Mouse (Mus musculus): ENCODE measurements around the gene Muc3. TPM values are rescaled to one million over a fixed set of nuclear protein-coding genes. Genes with fewer than 3 reads are reported as not detected.
"Not testable (repeated sequence)": the region's sequence is repeated elsewhere in the genome, so short reads cannot be mapped to it uniquely, and the experiment has no call there.

Gene Muc3
- total RNA-seq (2021), result not detected
- long read RNA-seq, experiment 1, result 0 reads
- long read RNA-seq, experiment 2, result 0 reads

DNA sequence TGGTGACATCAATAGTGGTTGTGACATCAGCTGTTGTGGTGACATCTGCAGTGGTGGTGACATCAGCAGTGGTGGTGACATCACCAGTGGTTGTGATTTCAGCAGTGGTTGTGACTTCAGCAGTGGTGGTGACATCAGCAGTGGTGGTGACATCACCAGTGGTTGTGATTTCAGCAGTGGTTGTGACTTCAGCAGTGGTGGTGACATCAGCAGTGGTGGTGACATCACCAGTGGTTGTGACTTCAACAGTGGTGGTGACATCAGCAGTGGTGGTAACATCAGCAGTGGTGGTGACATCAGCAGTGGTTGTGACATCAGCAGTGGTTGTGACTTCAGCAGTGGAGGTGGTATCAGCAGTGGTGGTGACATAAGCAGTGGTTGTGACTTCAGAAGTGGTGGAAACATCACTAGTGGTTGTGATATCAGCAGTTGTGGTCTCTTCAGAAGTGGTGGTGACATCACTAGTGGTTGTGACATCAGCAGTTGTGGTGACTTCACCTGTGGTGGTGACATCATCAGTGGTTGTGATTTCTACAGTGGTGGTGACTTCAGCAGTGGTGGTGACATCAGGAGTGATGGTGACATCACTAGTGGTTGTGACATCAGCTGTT lies at the start of gene Muc3:
Gene Muc3 (minus strand): TSS at position 51 of the 611 bp plus-strand sequence.
- not testable (repeated sequence) for DNase-seq (ENCODE audit: low spot score in 2 of 2)

DNA sequence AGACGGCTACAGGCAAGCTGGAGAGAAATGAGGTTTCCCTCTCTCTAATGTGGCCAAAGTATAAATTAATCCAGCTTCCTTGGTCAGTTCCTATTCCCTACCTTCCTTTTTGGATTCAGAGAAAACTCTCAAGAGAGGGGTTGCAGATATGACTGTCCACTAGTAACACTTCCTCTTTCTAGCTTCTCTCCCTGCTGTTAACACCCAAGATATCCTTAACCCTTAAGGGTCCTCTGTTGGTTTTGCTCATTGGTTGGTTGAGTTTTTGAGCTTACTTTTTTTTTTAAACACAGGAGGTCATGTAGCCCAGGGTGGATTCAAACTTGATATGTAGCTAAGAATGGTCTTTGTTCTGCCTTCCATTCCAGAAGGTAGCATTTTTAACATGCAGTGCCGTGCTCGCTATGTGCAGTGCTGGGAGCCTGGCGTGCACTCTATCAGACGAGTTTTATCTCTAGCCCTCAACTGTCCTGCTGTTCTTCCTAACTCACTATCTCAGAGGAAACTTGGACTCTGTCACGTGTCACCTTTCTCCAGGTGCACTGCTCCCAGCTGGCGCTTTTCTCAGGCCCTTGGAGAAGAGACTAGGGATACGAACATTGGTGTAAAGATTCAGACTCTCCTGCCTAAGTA lies 45.5 kb upstream of the Muc3 start:
- DNase-seq (ENCODE audit: low spot score in 2 of 2), result no peak

DNA sequence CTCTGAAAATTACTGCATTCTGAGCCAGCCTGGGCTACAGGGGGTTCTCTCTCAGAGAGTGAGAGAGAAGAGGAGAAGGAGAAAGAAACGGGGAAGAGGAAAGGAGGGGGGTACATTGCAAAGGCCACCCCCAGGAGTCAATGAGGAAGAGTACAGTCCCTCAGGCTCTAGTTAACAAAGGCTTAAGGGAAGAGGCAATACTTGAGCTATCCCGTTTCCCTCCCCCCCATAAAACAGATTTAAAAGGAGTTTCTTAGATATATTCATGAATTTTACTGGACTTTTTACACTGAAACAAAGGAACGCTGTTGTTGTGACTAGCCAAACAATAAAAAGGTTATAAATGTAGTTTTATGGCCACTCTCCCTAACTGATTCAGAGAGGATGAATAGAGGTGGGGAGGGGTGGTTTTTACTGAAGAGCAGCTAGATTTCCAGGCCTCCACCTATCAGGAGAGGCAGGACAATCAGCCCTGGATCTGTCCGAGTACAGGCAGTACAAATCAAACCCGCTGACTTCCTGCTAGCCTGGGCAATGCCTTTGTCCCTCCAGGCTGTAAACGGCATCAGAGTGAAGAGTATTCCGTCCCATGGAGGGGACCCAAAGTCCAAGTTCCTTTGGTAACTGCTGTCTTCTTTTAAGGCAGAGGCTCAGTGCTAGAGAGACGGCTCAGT lies 44.3 kb upstream of the Muc3 start:
- no peak for DNase-seq (ENCODE audit: low spot score in 2 of 2)

DNA sequence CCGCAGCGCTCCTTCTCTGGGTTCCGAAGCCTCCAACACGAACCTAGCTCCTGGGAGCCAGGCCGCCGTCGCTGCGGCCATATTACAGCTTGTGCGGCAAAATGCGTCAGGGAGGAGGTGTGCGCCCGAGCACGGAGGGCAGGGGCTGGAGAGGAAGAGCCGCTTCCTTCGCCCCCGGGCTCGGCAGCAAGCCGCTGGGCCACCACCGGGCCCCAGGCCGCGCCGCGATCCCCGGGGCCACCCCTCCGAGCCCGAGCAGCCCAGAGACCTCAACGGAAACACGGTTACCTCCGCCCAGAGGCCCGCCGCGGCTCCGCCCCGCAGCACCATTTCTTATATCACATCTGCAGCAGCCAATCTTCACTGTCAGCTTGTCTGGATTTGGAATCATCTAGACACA lies 40.2 kb upstream of the Muc3 start:
- no peak for DNase-seq (ENCODE audit: low spot score in 2 of 2)

DNA sequence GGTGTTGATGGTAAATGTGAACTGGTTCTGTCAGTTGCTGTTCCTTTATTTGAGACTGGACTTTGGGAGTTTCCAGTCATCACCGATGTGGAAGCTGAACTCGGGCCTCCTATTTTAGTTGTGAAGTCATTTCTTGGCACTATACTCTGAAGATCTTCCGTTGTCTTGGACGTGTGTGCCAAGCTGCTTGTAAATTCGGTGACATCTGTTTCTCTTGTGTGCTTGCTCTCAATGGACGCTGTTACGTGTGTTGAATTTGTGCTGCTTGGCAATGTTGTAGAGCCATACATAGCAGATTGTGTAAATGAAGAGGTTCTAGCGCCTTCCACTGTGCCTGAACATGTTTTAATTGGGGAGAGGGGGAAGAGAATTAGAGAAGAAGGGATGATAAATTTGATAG lies 36.2 kb upstream of the Muc3 start:
- peak in 1 of 2 experiments; percentile 24 for DNase-seq (ENCODE audit: low spot score in 2 of 2)

DNA sequence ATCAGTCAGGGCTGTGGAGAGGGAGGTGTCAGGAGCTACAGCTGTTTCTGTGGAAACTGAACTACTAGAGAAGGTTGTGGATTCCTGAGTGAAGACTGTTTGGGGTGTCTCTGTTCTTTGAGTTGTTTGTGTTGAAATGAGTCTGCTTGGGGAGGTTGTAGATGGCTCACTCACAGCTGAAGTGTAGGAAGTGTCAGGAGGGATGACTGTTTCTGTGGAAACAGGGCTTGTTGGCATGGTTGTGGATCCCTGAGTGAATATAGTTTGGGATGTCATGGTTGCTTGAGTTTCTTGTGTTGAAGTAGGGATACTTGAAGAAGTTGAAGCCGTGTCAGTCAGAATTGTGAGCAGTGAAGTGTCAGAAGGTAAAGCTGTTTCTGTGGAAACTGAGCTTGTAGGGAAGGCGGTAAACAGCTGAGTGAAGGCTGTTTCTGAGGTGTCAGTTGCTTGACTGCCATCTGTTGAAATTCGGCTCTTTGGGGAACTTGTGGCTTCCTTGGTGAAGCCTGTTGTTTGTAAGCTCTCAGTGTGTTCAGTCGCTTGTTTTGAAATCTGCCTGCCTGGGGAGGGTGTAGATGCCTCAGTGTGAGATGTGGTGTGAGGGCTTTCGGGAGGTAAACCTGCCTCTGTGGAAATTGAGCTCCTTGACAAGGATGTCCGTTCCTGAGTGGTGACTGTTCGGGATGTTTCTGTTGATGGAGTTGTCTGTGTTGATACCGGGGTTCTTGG lies 30.7 kb upstream of the Muc3 start:
- peak in 1 of 2 experiments; percentile 8 for DNase-seq (ENCODE audit: low spot score in 2 of 2)

DNA sequence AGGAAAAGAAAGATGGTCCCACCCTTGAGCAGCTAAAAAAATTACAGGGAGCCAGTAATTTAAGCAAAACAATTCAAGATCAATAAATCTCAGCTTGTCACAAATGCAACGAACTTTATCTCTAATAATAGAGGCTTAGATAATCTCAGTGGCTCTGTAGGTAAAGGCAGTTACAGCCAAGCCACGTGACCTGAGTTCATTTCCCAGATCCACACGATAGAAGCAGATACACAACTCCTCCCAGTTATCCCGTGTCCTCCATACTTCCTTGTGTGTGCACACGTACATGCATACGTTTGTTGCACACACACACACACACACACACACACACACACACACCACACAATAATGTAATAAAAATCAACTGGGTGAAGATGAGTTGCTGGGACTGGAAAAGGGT lies 24.8 kb upstream of the Muc3 start:
- DNase-seq (ENCODE audit: low spot score in 2 of 2), result no peak

DNA sequence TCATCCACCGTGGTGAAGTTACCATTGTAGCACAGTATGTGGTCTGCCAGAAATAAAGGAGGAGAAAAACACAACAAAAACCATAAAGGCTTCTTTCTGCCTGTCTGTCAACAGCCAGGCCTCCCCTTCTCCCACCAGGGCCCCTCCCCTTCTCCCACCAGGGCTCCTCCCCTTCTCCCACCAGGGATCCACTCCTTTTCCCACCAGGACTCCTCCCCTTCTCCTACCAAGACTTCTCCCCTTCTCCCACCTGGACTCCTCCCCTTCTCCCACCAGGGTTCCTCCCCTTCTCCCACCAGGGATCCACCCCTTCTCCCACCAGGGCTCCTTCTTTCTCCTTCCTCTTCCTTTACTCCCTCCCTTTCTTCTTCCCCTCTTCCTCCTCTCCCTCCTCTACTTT lies 23.5 kb upstream of the Muc3 start:
- no peak for DNase-seq (ENCODE audit: low spot score in 2 of 2)

DNA sequence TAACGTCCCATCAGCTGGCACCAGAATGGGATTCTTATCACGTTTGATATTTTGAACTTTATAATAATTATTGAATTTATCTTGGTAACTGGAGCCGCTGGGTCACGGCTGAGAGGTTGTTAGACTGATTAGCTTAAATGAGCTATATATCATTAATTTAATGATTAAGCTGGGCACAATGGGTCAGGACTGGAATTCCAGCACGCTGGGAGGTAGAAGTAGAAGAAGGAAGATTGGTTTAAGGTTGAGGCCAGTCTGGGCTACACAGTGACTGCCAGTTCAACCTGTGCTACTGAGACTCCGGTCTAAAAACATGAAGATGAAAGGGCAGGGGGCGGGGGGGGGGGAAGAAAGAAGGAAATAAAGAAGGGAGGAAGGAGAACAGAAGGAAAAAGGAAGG lies 22.4 kb upstream of the Muc3 start:
- no peak for DNase-seq (ENCODE audit: low spot score in 2 of 2)

DNA sequence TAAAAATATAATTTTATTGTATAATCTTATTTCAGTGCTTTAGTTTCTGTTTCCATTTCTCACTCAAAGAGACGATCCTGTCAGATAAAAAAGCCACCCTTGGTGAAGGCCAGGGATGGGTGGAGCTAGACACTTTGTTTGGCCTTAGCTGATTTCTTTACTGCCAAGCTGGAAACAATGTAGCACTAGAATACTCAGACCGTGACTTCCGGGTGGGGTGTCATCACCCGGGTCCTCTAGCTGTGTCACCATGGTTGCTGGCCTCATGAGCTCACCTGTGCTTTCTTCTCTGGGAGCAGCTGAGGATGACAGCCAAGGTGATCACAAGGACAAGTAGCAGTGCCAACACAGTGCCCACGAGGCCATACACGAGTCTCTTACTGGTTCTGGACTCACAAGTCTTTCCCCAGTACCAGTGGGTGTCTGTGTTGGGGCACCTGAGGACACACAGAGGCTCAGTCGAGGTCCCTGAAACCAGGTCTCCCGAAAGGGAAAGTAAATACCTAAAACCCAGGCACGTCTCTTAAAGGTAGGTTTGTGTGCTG lies 21.8 kb upstream of the Muc3 start:
- DNase-seq (ENCODE audit: low spot score in 2 of 2), result no peak

DNA sequence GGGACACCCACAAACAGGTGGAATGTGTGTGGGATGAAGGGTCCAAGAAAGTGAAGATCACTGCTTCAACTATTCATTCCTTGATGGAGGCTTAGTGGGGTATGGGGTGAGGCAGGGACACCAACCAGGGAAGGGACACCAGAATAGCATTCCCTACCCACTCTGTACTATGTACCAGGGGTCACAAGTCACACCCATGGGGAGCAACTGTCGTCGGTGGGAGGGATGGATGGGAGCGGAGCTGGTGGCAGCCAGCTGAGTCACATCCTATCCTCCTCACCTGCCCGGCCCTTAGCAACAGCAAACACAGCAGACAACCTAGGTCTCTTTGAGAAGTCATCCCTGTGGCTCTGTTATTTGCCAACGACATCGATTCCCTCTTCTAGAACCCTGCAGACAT lies 18.4 kb upstream of the Muc3 start:
- DNase-seq (ENCODE audit: low spot score in 2 of 2), result no peak

DNA sequence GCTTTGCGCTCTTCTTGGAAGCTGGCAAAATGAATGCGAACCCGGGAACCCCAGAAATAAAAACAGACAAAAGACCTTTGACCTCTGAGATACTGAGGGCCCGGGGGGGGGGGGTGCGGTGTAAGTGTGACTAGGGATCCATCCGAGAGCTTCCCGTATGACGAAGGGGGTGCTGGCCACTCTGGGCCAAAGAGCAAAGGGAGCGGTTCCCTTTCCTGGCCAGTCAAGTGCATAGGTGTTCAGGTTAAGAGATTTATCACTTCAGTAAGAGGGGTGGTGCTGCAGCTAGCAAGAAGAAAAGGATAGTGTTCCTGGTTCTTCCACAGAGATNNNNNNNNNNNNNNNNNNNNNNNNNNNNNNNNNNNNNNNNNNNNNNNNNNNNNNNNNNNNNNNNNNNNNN lies 16.9 kb upstream of the Muc3 start:
- DNase-seq (ENCODE audit: low spot score in 2 of 2), result no peak

DNA sequence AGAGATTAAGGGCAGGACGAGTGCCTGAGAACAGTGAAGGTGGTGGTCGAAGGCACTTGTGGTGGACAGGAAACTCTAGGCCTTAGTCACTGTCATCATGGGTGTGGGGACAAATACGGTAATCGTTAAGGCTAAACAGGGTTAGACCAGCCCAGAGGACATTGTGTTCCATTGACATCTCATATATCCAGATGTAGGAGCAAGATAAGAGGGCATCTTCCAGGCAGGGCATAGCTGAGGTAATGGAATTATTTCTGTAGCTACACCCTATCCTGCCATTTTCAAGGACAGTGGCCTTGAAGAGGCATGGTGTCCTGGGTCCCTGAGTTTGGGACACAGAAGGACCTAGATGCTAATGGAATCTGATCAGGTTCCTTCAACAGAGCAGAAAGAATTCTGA lies 12.7 kb upstream of the Muc3 start:
- DNase-seq (ENCODE audit: low spot score in 2 of 2), result no peak

DNA sequence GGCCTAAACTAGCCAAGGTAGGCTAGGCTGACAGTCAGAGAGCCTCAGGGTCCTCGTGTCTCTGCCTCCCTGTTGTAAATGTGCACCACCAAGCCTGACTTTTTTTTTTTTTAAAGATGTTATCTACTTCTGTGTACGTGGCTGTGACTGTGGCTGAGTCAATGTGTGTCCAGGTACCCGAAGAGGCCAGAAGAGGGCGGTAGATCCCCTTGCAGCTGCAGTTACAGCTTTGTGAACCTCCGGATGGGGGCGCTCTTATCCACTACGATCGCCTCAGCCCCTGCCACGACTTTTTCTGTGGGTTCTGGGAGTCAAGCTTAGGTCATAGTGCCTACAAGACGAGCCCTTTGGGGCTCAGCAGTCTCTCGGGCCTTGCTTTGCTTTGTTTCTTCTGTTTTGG lies 10.3 kb upstream of the Muc3 start:
- DNase-seq (ENCODE audit: low spot score in 2 of 2), result peak; percentile 13 to 25

DNA sequence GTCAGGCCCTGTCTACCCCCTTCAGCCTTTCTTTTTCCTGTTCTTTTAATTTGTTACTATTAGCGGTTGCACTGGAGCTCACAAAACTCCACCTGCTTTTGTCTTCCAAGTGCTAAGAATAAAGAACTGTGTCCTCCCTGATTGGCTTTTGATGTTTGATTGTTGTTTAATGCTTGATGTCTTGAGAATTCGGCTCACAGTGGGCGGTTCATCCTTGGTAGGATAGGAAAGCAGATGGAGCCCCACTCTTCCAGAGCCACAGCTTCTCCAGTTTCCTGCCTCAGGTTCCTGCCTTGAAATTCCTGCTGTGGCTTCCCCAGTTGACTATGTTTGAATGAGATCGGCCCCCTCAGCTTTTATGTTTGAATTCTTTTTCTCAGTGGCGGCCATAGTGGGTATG lies 4.2 kb upstream of the Muc3 start:
- DNase-seq (ENCODE audit: low spot score in 2 of 2), result no peak

DNA sequence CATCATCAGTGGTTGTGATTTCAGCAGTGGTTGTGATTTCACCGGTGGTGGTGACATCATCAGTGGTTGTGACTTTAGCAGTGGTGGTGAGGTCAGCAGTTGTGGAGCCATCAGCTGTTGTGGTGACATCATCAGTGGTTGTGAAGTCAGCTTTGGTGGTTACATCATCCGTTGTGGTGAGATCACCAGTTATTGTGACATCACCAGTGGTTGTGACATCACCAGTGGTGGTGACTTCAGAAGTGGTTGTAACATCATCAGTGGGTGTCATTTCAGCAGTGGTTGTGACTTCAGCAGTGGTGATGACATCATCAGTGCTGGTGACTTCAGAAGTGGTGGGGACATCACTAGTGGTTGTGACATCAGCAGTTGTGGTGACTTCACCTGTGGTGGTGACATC lies 3.5 kb upstream of the Muc3 start:
- DNase-seq (ENCODE audit: low spot score in 2 of 2), result no peak

DNA sequence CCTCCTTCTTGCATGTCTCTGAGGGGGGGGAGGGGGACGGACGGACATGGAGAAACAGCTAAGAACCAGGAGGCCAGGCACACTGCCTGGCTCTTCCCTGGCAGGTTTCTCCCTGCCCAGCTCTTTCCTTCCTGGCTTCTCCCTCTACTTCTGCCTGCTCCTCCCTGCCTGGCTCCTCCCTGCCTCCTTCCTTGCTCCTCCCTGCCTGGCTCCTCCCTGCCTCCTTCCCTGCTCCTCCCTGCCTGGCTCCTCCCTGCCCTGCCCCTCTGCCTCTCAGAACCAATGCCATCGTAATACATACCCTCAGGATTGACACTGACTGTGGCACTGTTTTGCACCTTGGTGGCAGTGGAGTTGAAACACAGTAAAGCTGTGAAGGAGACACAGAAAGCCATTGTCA lies 8.3 kb downstream of the Muc3 start:
- DNase-seq (ENCODE audit: low spot score in 2 of 2), result no peak

DNA sequence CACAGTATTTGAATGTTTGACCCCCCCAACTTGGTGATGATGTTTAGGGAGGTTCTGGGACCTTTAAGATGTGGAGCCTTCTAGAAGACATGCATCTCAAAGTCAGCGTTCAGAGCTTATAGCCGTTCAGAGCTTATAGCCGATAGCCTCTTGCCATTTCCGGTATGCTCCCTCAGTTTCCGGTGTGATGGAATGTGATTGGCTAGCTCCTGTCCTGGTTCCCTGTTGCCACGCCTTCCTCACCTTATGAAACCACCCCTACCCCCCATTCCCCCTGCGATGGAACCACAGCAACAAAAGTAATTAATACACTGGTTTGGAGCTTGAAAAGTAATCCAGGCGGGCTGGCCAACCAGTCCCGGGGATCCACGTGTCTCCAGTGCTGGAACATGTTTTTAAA lies 10.1 kb downstream of the Muc3 start:
- DNase-seq (ENCODE audit: low spot score in 2 of 2), result no peak

DNA sequence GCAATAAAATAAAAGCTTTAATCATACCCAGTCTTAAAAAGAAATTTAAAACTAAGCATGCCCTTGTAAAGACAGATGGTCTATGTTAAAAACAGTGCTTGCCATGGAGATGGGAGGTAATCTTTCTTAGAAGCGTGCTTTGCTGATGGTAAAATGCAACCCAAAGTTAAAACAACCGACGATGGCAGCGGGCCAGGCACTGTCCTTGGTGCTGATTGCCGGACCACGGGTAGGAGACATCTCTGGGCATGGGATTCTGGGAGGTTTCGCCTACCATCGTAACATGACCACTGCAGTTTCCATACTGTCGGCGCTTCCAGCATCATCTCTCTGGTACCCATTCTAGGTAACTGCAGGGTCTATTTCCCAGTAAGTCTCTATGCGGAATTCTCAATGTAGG lies 14.2 kb downstream of the Muc3 start:
- DNase-seq (ENCODE audit: low spot score in 2 of 2), result no peak

DNA sequence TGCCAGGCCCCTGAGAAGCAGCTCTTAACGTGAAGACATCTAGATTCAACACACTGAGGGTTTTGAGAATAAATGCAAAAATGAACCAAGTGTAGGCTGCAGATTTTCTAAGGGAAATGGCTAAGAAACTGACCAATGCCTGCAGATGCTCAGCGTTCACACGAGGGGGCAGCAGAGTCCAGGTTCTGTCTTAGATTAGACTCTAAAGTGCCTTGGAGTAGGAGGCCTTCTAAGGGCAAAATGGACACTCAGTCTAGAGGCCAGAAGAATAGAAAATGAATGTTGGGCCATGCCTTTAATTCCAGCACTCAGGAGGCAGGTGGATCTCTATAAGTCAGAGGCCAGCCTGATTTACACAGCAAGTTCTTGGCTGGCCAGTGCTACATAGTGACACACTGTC lies 17.6 kb downstream of the Muc3 start:
- DNase-seq (ENCODE audit: low spot score in 2 of 2), result peak; percentile 17 to 50

DNA sequence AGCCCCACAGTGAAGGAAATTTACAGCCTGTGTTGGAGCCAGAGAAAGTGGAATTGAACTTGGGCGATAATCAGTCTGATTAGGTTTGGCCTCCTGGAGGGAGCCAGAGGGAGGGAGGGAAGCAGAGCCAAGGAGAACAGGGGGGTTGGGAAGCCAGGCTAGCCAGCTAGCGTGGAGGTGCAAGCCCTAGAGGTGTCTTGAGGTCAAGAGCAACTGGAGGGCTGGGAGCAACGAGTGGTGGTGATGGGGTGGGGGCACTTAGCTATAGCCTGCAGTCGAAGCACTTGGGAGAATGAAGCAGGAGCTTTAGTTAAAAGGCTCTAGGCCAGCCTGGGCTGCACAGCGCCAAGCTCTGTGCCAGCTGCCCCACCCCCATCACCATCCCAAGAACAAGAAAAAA lies 19.8 kb downstream of the Muc3 start:
- DNase-seq (ENCODE audit: low spot score in 2 of 2), result no peak

DNA sequence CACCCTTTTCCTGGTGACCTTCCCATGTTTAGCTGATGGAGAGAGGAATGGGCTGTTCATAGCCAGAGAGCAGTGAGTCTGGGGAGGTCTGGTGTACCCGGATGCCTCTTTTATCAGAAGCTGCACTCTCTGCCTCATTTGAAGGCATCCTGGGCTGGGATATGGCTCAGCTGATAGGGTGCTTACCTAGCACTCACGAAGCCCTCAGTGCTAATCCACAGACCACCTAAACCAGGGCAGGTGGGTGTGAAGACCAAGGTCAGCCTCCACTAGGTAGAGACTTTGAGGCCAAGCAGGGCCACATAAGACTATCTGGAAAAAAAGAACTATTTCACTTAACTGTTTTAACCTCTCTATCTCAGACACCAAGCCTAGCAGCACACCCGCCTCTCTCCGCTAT lies 25.6 kb downstream of the Muc3 start:
- no peak for DNase-seq (ENCODE audit: low spot score in 2 of 2)
